Mouse (Mus musculus) heart, postnatal 0 days (tissue): Measurements from ENCODE around the gene Col11a2.

Experiments used
- CTCF ChIP-seq: IDR thresholded peaks from 2 replicates; pipeline ENCODE4 v1.5.1; 2016; ENCODE audit warnings: antibody characterized with exemption, control low read depth, low read depth
- EP300 ChIP-seq: IDR thresholded peaks from 2 replicates; pipeline ENCODE4 v1.6.1; 2016; ENCODE audit warnings: antibody characterized with exemption, low read depth

- TF ChIP-seq CTCF, result no peak
- no peak for TF ChIP-seq EP300
These were observed 18.0 kb downstream of the Col11a2 start for GRCm38 (mm10) chr17:34057224-34057623.
